Mouse (Mus musculus): ENCODE results near the gene Bag6. TPM values are rescaled to one million over a fixed set of nuclear protein-coding genes. Genes with fewer than 3 reads are reported as not detected.
A peak's percentile ranks its signal among the peaks of the same experiment; 100 is the strongest.
"Not testable (repeated sequence)": the region's sequence is repeated elsewhere in the genome, so short reads cannot be mapped to it uniquely, and the experiment has no call there.

The Bag6 gene
- polyA plus RNA-seq, 1 experiment from 2014 or later, result 56.6 TPM

DNA sequence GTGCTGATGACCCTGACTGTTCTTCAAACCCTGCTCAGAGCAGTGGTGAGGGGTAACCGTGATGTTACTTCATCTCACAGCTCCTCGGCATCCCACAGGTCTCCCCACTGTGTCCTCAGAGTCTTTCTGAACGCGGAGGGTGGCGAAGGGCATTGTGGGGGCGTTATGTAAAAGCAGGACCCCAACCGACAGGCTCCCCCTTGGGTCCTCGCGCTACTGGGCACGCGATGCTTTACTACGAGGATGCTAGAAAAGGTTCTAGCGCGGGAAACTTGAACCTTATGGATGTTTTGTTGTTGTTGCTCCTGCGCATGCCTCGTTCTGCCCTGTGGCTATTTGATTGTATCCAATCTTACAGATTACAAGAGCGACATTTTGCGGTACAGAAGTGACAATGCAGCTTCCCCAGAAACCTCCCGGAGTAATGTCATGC lies 13.1 kb upstream of the Bag6 start, which contains the start of gene Csnk2b:
Gene Csnk2b, minus strand, starts transcription at position 183 of the 433 bp plus-strand sequence.
- peak; percentile 68 for DNase-seq (ENCODE audit: low spot score)
- under 1% methylated on average over 19 of the region's 19 CpGs for WGBS

GRCm38 (mm10) chr17:35123287-35123686 lies 11.7 kb upstream of the Bag6 start:
- H3K4me3 ChIP-seq, result peak overlapping the region; percentile 14; the same call in 1 of the 2 replicates
- 90% methylated on average over 9 of the region's 9 CpGs for WGBS
- not testable (repeated sequence) for H3K9me3 ChIP-seq (replicated peaks); DNase-seq (ENCODE audit: low spot score); H3K27me3 ChIP-seq (ENCODE audit: low read depth, poor library complexity, severe bottlenecking); H3K27ac ChIP-seq (replicated peaks)
- H3K4me1 ChIP-seq, result peaks cover 53% of the 10 kb centered on the region
- peaks cover 48% of the 10 kb centered on the region for H3K36me3 ChIP-seq

More for the DNA sequence above, 13.1 kb upstream of the Bag6 start, which contains the start of gene Csnk2b:
- peak within 1 kb of the TSS; percentile 92 for H3K27ac ChIP-seq (replicated peaks)
- no peaks in the 10 kb centered on the region for H3K27me3 ChIP-seq (ENCODE audit: low read depth, poor library complexity, severe bottlenecking)
- H3K4me3 ChIP-seq, result peak within 1 kb of the TSS; percentile 94
- H3K4me1 ChIP-seq, result peaks cover 42% of the 10 kb centered on the region
- peaks cover 53% of the 10 kb centered on the region for H3K36me3 ChIP-seq
- no peaks in the 10 kb centered on the region for H3K9me3 ChIP-seq (replicated peaks)

GRCm38 (mm10) chr17:35124261-35124896 lies 10.6 kb upstream of the Bag6 start:
- H3K4me3 ChIP-seq, result 0 out of 2 replicates have a peak overlapping the region, but pooled peaks have one; percentile 1
- H3K27ac ChIP-seq (replicated peaks); H3K9me3 ChIP-seq (replicated peaks); H3K27me3 ChIP-seq (ENCODE audit: low read depth, poor library complexity, severe bottlenecking); DNase-seq (ENCODE audit: low spot score): not testable (repeated sequence)
- H3K36me3 ChIP-seq, result peaks cover 37% of the 10 kb centered on the region
- 93% methylated on average over 12 of the region's 12 CpGs for WGBS
- H3K4me1 ChIP-seq, result peaks cover 53% of the 10 kb centered on the region

DNA sequence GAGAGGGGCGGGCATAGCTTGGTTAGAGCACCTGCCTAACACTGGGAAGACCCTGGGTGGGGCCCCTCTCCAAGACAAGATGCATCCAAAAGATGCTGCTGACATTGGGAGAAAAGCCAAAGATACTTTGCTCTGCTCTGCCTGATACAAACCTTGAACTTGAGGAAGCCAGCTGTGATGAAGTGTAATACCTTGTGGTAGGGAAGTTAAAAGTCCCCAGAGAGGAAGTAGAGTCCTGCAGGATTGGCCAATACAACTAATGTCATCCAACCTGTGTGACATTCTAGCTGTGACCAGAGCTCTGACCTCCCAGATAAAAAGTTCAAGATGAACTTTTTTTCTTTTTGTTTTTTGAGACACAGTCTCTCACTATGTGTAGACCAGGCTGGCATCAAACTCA lies 9.9 kb upstream of the Bag6 start:
- no peak for DNase-seq (ENCODE audit: low spot score)
- H3K4me1 ChIP-seq, result peaks cover 47% of the 10 kb centered on the region
- H3K4me3 ChIP-seq, result peak overlapping the region; percentile 78; the same call in 1 of the 2 replicates
- H3K9me3 ChIP-seq (replicated peaks), result no peaks in the 10 kb centered on the region
- H3K36me3 ChIP-seq, result peaks cover 35% of the 10 kb centered on the region
- WGBS, result 92% methylated on average over 1 of the region's 1 CpGs
- no peak overlapping the region for H3K27ac ChIP-seq (replicated peaks)
- no peaks in the 10 kb centered on the region for H3K27me3 ChIP-seq (ENCODE audit: low read depth, poor library complexity, severe bottlenecking)

GRCm38 (mm10) chr17:35125578-35125977 lies 9.4 kb upstream of the Bag6 start:
- Histone ChIP-seq H3K27ac (replicated peaks) (no peak overlapping the region), H3K4me3 (peak overlapping the region; percentile 78), H3K4me1 (peaks cover 42% of the 10 kb centered on the region), H3K9me3 (replicated peaks) (no peaks in the 10 kb centered on the region), H3K27me3 (ENCODE audit: low read depth, poor library complexity, severe bottlenecking) (no peaks in the 10 kb centered on the region), H3K36me3 (peaks cover 37% of the 10 kb centered on the region)
- no peak for DNase-seq (ENCODE audit: low spot score)
- WGBS, result 36% methylated on average over 6 of the region's 6 CpGs

- Histone ChIP-seq H3K27ac (replicated peaks) (peak within 1 kb of the TSS; percentile 92), H3K9me3 (replicated peaks) (no peaks in the 10 kb centered on the region), H3K4me1 (peaks cover 41% of the 10 kb centered on the region), H3K27me3 (ENCODE audit: low read depth, poor library complexity, severe bottlenecking) (no peaks in the 10 kb centered on the region), H3K4me3 (peak within 1 kb of the TSS; percentile 78), H3K36me3 (peaks cover 37% of the 10 kb centered on the region)
- under 1% methylated on average over 36 of the region's 36 CpGs for WGBS
- peak; percentile 76 for DNase-seq (ENCODE audit: low spot score)
Measured at GRCm38 (mm10) chr17:35126206-35126611, 8.8 kb upstream of the Bag6 start, which contains the start of gene D17H6S53E. Gene D17H6S53E (plus strand): TSS chr17:35126373.

DNA sequence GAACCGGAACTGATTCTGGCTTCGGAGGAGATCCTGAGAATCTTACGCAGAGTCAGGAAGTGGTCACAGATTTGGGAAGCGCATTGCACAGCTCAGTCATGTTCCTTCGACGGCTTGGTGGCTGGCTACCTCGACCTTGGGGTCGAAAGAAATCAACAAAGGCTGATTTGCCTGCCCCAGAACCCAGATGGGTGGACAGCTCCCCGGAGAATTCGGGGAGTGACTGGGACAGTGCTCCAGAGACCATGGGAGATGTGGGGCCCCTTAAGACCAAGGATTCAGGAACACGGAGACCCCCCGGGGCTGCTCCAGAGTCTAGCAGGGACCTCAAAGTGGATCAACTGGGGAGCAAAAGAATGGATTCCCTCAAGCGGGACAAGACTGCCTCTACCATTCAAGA lies 8.0 kb upstream of the Bag6 start:
- H3K4me3 ChIP-seq, result peak overlapping the region; percentile 78
- no peak for DNase-seq (ENCODE audit: low spot score)
- peaks cover 37% of the 10 kb centered on the region for H3K36me3 ChIP-seq
- 71% methylated on average over 13 of the region's 13 CpGs for WGBS
- no peaks in the 10 kb centered on the region for H3K27me3 ChIP-seq (ENCODE audit: low read depth, poor library complexity, severe bottlenecking)
- no peaks in the 10 kb centered on the region for H3K9me3 ChIP-seq (replicated peaks)
- 0 out of 2 replicates have a peak overlapping the region, but pooled peaks have one; percentile 92 for H3K27ac ChIP-seq (replicated peaks)
- H3K4me1 ChIP-seq, result peaks cover 36% of the 10 kb centered on the region

DNA sequence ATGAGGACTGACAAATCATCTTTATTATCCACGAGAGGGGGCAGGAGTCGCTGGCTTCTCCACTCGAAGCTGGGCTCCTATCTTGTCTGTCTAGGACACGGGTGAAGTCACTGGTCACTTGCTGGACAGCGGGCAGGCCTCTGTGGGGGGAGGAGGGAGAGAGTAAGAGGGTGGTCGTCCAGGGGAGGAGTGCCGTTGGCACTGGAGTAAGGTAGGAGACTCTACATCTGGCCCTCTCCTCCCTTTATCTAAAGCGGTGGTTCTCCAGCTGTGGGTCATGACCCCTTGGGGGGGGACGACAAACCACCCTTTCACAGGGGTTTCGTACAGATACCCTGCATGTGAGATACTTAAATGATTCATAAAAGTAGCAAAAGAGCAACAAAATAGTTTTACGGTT lies 6.0 kb upstream of the Bag6 start:
- Histone ChIP-seq H3K4me3 (no peak overlapping the region), H3K4me1 (peaks cover 29% of the 10 kb centered on the region), H3K36me3 (peaks cover 29% of the 10 kb centered on the region), H3K27ac (replicated peaks) (no peak overlapping the region), H3K27me3 (ENCODE audit: low read depth, poor library complexity, severe bottlenecking) (no peaks in the 10 kb centered on the region), H3K9me3 (replicated peaks) (no peaks in the 10 kb centered on the region)
- WGBS, result 76% methylated on average over 11 of the region's 11 CpGs
- DNase-seq (ENCODE audit: low spot score), result no peak

GRCm38 (mm10) chr17:35131038-35131437 lies 3.9 kb upstream of the Bag6 start:
- WGBS, result 90% methylated on average over 8 of the region's 8 CpGs
- peaks cover 18% of the 10 kb centered on the region for H3K36me3 ChIP-seq
- DNase-seq (ENCODE audit: low spot score), result no peak
- H3K27ac ChIP-seq (replicated peaks), result no peak overlapping the region
- H3K9me3 ChIP-seq (replicated peaks), result no peaks in the 10 kb centered on the region
- no peaks in the 10 kb centered on the region for H3K27me3 ChIP-seq (ENCODE audit: low read depth, poor library complexity, severe bottlenecking)
- peaks cover 23% of the 10 kb centered on the region for H3K4me1 ChIP-seq
- no peak overlapping the region for H3K4me3 ChIP-seq

DNA sequence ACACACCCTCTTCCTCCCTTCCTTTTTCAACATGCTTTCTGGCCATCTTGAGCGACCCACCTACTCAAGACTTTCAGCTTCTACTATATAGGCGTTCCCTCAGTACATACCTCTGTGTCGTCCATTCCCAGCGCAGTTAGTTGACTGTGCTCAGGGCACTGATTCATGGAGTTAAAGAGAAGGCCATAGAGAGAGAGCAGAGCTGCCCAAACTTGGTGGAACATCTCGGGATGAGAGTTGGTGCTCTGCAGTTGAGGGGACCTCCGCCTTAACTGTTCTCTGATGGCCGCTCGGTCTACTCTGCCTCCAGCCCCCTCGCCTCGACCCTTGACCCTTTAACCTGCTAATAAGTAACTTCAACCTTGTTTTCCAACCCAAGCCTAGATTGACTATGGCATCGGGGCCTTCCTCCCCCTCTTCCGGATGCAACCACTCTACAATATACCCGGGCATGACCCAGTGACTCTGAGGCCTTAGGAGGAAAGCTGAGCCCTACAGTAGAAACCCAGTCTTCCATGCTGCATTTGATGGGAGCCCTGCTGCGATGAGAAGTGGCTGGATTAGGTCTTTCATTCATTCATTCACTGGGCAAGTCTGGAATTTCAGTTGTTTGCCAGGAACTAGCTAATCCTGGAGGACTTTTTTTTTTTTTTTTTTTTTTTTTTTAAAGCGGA lies 3.3 kb upstream of the Bag6 start, which contains the start of gene Apom:
Gene Apom, minus strand, starts transcription at position 551 of the 674 bp plus-strand sequence.
- peak within 1 kb of the TSS; percentile 21; the same call in 1 of the 2 replicates for H3K4me3 ChIP-seq
- no peaks in the 10 kb centered on the region for H3K27me3 ChIP-seq (ENCODE audit: low read depth, poor library complexity, severe bottlenecking)
- H3K9me3 ChIP-seq (replicated peaks), result no peaks in the 10 kb centered on the region
- WGBS, result 82% methylated on average over 15 of the region's 15 CpGs
- peaks cover 23% of the 10 kb centered on the region for H3K4me1 ChIP-seq
- no peak for DNase-seq (ENCODE audit: low spot score)
- no peak within 1 kb of the TSS for H3K27ac ChIP-seq (replicated peaks)
- peaks cover 18% of the 10 kb centered on the region for H3K36me3 ChIP-seq

GRCm38 (mm10) chr17:35132174-35132560 lies 2.8 kb upstream of the Bag6 start:
- 74% methylated on average over 3 of the region's 3 CpGs for WGBS

DNA sequence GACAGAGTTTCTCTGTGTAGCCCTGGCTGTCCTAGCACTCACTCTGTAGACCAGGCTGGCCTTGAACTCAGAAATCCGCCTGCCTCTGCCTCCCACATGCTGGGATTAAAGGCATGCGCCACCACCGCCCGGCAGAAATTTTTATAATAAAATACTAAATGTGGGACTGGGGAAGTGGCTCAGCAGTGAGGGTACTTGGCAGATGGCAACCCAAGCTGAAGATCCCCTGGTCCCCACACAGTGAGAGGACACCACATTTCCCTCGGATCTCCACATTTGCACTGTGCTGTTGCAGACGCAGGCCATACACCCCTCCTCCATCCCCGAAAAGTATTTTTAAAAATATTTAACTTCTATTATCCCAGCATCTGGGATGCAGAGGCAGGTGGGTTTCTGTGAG lies 1.5 kb upstream of the Bag6 start:
- Histone ChIP-seq H3K9me3 (replicated peaks) (no peaks in the 10 kb centered on the region), H3K4me3 (peak overlapping the region; percentile 8; the same call in 1 of the 2 replicates), H3K27me3 (ENCODE audit: low read depth, poor library complexity, severe bottlenecking) (no peaks in the 10 kb centered on the region), H3K4me1 (peaks cover 19% of the 10 kb centered on the region), H3K36me3 (peaks cover 24% of the 10 kb centered on the region), H3K27ac (replicated peaks) (no peak overlapping the region)
- 93% methylated on average over 7 of the region's 7 CpGs for WGBS
- no peak for DNase-seq (ENCODE audit: low spot score)

More at GRCm38 (mm10) chr17:35132174-35132560, 2.8 kb upstream of the Bag6 start:
- H3K4me1 ChIP-seq, result peaks cover 23% of the 10 kb centered on the region
- H3K36me3 ChIP-seq, result peaks cover 18% of the 10 kb centered on the region
- H3K9me3 ChIP-seq (replicated peaks), result no peaks in the 10 kb centered on the region
- no peak overlapping the region for H3K27ac ChIP-seq (replicated peaks)
- DNase-seq (ENCODE audit: low spot score), result no peak
- H3K27me3 ChIP-seq (ENCODE audit: low read depth, poor library complexity, severe bottlenecking), result no peaks in the 10 kb centered on the region
- H3K4me3 ChIP-seq, result no peak overlapping the region
